Mouse (Mus musculus) retina, postnatal 1 day (tissue): ENCODE results near the gene Sptb.

Source experiments
- DNase-seq: peaks from one replicate; pipeline ENCODE4 v3.0.0-alpha.2; 2012

Gene Sptb

DNA sequence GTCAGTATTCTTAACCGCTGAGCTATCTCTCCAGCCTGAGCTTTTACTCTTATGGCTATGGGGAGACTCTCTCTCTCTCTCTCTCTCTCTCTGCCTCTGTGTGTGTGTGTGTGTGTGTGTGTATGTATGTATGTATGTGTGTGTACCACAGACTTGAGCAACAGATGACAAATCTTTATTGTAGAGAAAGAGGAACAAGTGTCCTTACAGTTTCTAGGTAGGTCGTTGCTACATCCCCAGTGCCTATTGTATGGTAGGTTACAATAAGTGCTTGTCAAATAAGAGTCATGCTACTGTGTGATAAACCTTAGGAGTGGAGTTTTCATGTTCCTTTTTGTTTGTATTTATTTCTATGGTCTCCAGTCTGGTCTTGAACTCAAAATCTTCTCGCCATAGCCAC is 170.2 kb downstream of the Sptb start:
- DNase-seq = no peak

DNA sequence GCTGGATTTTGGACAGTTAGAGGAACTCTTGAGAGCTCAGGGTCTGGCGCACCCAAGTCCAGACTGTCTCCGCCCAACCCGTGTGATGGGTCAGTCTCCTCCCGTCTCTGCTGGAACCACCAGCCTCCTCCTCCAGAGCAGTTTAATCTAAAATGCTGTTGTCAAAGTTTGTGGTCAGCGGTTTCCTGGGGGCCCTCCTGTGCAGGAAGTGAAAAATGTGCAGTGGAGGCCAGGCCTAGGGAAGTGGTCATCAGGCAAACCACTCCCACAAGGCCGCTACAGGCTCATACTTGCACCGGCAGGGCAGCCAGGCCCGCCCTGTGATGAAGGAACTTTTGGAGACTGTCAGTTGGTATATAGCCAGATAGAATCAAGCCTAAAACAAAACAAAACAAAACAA is 172.9 kb downstream of the Sptb start:
- DNase-seq = no peak

DNA sequence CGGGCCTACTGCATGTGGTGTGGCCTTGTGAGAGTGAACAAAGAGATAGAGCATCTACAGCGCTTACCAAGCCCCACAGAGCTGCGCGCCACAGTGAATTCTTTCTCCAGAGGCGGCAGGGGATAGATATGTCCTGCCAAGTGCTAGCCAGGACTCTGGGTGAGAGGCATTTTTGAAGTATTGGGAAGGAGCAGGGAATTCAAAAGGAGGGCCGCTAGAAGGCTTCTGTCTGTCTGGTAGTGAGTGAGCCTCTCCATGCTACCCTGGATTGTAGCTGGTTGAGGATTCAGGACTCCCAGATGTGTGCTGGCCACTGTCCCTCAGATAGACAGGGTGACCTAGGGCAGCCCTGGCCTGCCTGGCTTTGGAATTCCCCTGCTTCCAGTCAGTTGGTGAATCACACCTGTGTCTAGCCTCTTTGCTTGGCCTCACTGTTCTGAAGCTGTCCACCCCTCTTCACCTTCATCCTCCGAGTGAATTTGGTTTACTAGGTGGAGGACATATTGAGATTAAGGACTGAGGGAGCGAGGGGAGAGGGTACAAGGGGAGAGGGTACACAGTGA is 173.7 kb downstream of the Sptb start:
- DNase-seq = no peak

DNA sequence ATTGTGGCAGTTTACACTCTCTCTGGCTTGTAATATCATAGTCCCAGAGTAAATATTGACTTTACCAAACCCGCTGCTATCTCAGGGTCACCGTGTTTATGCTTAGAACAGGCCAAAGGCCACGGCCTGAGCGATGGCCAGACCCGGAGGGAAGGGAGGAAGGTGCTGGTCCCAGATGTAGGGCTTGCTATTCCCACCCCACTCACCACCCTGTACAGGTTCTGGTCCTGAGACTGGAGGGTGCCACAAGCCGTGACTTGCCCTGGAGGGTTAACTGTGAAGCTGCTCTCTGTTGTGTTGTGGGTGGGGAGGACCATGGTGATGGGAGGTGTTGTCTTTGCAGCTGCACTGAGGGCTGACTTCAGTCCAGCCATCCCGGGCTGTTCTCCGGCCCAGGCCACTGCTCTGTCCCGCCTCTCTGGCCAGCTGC is 174.9 kb downstream of the Sptb start:
- DNase-seq = no peak

DNA sequence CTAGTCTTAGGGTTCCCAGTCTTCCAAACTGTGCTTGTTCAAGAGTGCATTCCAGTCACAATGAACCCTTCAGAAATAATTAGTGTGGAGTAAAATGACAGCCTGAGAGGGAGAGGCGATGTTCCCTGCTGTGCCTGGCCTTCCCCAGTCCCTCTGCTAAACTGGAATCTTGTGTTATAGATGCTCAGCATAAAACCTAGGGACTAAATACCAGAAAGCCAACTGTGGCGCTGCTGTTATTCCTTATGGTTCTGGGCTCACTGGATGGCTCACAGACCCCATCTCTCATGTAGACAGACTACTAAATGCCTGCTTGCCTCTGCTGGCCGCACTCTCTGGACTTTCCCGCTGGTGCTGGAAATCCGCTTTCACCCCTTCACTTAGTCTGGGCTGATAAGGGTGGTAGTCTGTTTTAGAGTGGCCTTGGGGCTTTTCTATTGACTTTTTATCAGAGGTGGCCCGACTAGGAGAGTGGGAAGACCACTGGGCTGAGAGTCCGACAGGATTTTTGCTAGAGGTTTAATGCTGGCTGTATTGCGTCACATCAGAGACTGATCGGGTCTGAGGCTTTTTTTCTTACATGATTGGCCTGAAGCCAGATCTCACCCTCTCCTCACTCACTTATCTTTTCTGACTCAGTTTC is 175.6 kb downstream of the Sptb start:
- DNase-seq = peak; percentile 78

DNA sequence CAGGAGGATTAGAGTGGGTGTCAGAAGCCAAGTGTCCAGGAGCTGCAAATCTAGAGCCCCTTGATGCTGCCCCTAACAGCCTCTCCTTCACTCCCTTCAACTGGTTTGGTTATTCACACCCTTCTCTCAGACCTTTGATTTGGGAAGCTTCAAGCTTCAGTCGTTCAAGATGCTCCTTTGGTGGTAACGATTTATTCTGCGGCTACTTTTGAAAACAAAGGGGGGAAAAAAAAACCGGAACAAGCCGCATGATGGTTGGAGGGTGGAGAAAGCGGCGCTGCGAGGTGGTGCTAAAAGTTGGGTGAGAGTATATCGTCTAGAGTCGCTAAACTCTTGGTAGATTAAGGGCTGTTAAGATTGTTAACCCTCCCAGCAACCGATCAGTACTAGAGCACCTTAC is 176.1 kb downstream of the Sptb start:
- DNase-seq = no peak

DNA sequence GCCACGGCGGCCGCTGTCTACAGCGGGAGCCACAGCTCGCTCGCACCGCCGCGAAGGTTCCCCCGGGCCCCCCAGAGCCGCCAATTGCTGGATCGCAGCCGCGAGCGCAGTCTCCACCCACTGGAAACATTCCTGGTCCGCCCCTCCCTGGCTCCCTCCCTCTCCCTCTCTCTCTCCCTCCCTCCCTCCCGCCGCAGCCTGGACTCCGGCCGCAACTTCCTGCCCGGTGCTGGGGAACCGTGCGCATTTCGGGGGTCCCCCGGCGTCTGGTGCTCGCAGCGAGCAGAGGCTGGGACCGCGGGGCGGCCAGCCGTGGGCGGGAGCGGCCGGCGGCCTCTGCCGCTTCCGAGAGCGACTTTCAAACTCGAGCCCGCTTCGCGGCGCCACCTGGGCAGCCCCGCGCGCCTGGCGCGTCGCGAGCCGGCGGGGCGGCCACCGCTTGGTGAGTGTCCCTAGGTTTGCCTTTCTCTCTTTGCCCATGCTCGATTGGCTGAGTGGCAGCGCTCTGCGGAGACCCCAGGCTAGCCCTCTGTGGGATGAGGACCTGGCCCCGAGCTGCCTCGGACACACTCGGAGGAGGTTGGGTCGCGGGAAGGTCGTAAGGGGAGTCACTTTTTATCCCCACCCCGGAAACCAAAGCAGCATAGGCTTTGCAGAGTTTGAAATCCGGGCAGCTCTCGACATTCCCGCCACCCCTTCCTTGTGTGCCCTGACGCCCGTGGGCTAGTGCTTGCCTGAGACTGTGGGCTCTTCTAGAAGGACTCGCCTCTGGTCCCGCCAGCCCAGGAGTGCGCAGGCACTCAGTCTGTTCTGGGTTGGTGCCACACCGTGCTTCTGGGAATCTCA is 176.7 kb downstream of the Sptb start:
- peak; percentile 86 for DNase-seq

DNA sequence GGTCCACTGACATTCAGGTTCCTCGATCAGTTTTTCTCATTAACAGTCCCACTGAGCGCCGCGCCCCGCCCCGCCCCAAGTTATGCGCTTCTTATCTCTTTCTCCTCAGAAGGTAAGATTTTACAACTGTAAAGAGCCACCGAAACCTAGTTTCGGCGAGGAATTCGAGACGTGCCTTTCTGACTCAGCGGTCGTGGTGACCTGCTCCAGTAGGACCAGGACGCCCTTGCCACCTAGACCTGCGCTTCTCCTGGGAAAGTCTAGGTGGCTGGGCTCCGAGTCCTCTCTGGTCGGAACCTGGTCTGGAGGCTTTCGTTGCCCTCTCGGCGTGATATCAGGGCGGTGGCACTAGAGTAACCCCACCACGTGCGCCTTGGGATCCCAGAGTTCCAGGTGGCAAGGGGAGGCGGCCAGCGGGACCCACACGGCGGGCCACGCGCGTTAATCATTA is 177.4 kb downstream of the Sptb start:
- DNase-seq = no peak

DNA sequence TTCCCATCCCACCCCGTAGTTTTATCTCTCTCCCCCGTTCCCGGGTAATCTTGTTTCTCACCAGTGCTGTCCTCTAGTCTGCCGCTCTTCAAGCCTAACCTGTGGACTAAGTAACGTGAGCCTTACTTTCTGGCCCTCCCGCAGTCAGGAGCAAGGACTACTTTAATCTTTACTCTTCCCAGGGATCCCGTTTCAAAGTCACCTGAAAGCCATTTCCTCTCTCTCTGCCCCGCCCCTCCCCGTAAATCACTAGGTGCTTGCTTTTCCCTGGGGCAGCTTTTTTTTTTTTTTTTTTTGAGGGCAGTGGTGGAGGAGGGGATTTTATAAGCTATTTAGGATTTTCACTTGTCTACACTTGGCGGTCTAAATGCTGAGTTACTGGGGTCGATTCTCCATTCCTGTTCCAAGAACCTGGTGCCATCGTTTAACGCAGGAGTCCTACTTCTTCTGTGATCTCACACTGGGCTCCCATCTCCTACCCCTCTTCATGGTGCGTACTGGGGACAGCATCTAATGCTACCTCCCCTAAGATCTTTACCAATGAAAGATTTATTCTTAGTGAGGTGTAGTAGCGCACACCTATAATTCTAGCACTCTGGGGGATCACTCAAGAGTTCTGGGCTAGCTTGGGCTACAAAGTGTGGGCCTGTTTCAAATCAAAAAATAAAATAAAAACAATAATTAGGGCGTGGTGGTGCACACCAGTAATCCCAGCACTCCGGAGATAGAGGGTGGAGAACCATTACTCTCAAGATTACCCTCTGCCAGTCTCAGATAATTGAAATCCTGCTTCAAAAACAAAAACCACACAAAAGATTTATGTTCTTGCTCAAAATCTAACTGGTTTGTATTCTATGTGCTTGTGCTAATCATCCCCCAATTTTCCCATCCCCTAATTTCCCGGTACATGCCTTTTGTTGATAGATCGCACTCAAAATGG is 178.1 kb downstream of the Sptb start:
- DNase-seq = no peak

DNA sequence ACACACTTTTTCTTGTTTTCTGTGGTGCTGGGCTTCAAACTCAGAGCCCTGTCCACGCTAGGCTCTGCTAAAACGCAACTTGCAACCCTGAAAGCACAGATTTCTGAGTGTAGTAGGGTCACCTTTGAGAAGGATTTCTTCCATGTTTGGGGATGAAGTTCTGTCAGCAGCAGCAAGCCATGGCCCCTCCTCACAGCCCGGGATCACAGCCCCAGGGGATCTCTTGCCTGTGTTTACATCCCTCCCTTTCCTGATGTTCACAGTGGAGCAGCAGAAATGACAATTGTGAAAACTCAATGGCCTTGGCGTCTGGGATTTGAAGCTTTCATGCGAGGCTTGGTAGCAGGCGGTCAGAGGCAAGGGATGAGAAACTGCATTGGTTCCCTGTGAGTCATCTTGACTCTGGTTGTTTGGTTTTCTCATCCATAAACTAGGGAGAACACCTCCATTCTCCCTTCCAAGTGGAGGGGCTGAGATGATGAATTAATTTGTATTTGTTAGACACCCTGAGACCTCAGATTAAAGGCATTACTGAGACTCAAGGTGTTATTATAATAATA is 179.7 kb downstream of the Sptb start, which contains the start of gene Plekhg3:
TSS of gene Plekhg3 (plus strand) at position 312 of the 560 bp plus-strand sequence.
- no peak for DNase-seq
